Mouse (Mus musculus): ENCODE measurements around the gene Mbtps2. TPM values are rescaled to one million over a fixed set of nuclear protein-coding genes. Genes with fewer than 3 reads are reported as not detected.

Gene Mbtps2
- total RNA-seq, 2 experiments from 2014 or later, result 12.4 to 13.6 TPM

DNA sequence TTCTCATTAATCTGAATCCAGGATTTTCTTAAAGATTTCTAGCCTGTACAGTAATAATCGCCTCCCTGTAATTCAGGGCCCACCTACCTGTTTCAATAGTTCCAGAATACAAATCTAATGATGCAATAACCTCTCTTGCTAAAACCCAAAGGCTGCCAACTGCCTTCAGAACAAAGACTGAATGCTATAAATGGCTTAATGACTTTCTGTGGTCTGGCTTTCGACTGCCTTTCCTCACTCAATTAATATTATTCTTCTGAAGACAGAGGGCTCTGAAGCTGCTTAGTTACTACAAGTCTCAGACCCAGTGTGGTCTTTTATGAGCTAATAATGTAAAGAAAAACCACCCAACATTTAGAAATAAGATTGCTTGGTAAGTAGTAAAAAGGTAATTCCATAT lies 96.6 kb downstream of the Mbtps2 start:
- no peak for DNase-seq

DNA sequence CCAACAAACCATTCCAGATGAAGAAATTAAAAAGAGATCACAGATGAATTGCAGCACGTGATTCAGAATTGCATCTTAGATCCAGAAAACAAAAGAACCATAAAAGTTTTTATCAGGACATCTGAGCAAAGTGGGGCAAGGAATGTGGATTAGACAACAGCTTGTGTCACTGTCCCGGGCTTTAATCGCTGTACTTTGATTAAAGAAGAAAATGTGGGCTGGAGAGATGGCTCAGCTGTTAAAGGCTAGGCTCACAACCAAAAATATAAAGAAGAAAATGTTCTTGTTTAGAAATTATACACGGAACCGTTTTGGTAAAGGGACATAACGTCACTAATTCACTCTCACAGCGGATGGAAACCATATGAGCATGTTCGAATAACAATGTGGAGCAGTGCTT lies 98.5 kb downstream of the Mbtps2 start:
- no peak for DNase-seq

- no peak for DNase-seq
Observed at GRCm38 (mm10) chrX:157493159-157493558, 105.4 kb downstream of the Mbtps2 start.

GRCm38 (mm10) chrX:157491944-157492726 lies 106.4 kb downstream of the Mbtps2 start, which contains the start of gene Sms:
TSS of gene Sms (minus strand) at chrX:157492287.
- peak; percentile 67 to 71 for DNase-seq

DNA sequence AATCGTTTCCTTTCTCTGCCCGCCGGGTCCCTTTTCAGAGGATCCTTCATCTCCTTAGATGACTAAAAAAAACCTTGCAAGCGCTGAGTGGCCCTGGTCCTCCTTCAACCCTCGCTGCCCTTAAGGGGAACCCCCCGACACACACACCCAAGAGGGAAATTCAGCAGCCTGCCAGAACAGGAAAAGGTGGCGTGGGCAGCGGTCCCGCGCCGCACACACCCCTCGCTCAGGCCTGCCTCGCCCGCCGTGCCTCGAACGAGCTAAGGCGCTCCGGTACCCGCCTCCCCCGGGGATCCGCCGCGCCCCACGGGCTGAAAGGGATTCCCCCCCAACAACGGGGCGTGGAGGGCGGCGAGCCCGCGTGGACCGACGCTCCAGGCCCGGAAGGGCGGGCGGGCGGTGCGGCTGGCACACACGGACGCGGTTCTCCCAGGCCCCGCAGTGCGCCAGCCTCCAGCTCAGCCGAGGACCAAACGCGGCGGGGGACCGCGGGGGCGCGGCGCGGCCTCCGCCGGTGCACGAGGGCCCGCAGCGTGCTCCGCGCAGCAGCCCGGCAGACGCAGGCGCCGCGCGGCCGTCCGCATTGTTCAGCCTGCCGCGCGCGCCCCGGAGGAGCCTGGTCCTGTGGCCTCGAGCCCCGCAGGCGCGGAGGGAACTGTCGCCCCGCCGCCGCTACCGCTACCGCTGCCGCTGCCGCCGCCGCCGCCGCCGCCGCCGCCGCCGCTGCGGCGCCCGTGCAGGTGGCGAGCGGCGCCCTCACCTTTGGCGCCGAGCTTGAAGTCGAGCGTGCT lies 107.2 kb downstream of the Mbtps2 start:
- peak; percentile 31 to 33 for DNase-seq

DNA sequence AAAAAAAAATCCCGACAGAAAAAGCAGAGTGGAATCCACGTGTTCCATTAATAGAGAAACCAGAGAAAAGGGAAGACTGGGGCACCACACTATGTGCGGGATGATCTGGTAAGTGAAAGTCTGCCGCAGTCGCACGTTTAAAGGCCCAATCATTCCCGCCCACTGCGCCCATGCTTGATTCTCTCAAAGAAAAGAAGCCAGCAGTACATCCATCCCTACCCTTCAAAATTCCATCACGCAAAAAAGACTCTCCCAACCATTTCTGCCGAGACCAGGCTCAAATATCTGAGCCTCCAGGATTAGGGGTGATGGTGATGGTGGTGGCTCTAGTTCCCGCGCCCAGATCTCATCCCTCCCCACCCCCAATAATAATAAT lies 107.8 kb downstream of the Mbtps2 start:
- peak in 1 of 2 experiments; percentile 13 for DNase-seq

DNA sequence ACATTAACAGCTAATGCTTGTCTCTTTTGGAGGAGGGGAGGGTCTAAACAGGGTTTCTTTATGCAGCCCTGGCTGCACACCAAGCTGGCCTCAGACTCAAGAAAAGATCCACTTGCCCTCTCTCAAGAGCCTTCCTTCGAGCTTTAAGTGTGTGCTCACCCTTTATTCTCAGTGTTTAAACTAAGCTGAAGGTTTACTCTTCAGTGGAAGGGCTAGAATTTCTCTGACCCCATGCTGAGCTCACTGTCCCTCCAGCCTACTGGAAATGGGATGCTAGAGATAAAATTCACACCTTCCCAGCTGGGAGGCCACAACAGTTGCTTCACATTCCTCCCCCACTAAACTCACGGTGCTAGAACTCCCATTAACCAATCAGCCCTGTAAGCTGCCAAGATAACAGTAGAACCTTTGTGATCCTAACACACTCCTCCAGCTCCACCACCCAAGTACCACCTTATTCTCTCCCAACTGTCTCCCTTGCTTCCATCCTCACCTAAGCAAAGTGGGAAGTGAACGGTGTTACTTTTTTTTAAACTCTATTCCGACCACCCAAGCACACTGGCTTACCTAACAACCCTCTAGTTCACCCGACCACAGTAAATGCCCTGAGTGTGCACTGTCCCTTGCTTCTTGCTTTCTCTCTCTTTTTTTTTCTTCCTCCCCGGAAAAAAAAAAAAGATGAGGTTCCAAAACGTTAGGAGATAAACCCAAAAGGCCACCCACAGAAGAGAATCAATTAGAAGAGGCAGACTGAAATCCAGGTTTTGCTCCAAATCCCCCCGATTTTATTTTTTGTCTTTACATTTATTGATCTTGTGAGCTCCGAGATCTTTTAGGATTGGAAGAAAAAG lies 108.4 kb downstream of the Mbtps2 start:
- no peak for DNase-seq

DNA sequence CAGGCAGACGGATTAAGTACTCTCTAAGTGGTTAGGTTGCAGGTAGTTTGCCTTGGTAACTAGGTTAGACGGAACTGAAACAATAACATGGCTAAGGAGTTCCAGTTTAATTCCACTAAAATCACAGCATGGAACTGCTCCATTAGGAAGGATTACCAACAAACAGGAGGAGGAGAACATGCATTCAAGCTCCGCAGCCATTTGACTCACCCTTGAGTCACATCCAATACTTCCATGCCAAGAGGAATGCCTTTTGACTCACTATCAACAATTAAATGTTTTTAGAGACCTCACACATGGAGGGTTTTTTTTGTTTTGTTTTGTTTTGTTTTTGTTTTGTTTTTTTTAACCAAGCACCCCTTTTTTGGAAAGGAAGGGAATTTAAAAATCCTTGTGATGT lies 109.7 kb downstream of the Mbtps2 start:
- no peak for DNase-seq

DNA sequence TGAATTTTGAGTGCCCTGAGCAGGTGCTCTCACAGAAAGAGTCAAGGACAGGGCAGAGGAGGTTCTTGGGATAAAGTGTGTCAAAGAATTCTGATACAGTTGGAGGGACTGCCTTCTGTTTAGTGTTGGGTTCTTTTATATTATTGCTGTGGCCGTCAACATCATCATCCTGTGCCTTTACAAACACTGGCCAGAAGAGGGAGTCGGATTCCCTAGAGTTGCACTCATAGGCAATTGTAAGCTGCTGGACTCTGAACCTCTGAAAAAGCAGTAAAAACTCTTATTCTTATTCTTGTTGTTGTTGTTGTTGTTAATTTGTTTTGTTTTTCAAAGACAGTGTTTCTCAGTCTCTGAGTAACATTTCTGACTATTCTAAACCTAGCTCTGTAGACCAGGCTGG lies 111.8 kb downstream of the Mbtps2 start:
- peak; percentile 20 to 49 for DNase-seq

Other genes starting within 250 kb of the Mbtps2 start
- gene Phex, start 183.4 kb downstream of the Mbtps2 start, total RNA-seq (2021), result under 1 TPM in 1 of 2 experiments, not detected in 1; 0.05 TPM
- gene Sms, start 106.4 kb downstream of the Mbtps2 start, total RNA-seq (2021), result 10 to 100 TPM; 39.6 to 56.5 TPM
- 1 to 10 TPM; 1.3 to 1.5 TPM for gene Yy2, start 29.7 kb downstream of the Mbtps2 start, total RNA-seq (2021)
- 100 to 1,000 TPM; 373 to 434 TPM for gene Smpx, start 100.2 kb upstream of the Mbtps2 start, total RNA-seq (2021)
- gene Klhl34, start 219.7 kb upstream of the Mbtps2 start, total RNA-seq (2021), result 1 to 10 TPM; 4.5 to 7.4 TPM

All from heart, adult 18-20 months (tissue).